Mouse (Mus musculus) heart, postnatal 0 days (tissue): ENCODE results near the gene Steap2. TPM values are rescaled to one million over a fixed set of nuclear protein-coding genes. Genes with fewer than 3 reads are reported as not detected.

ENCODE experiments used
- ATAC-seq: fragments of 200-750 bp; cut with Nextera tagmentation; 2 replicates; pipeline ENCODE4 v1.8.0; 2017; ENCODE audit warnings: low read depth, moderate number of reproducible peaks, moderate library complexity; ENCODE audit not compliant: insufficient read depth
- DNase-seq: peaks from one replicate; pipeline ENCODE4 v3.0.0-alpha.2; 2016; ENCODE audit warnings: low spot score
- H3K27ac ChIP-seq: fragments of 300-500 bp; sonication (generic); 2 replicates; pipeline ENCODE4 v1.5.1; 2014; ENCODE audit warnings: low read depth, mild to moderate bottlenecking
- H3K27me3 ChIP-seq: fragments of 300-500 bp; sonication (generic); 2 replicates; pipeline ENCODE4 v1.6.1; 2014; ENCODE audit warnings: low read length, mixed read lengths; ENCODE audit not compliant: control insufficient read depth, insufficient read depth
- H3K36me3 ChIP-seq: fragments of 300-500 bp; sonication (generic); replicated peaks from 2 replicates; pipeline ENCODE4 v1.6.1; 2014; ENCODE audit warnings: low read length, mixed read lengths; ENCODE audit not compliant: control insufficient read depth, insufficient read depth
- H3K4me1 ChIP-seq: fragments of 300-500 bp; sonication (generic); 2 replicates; pipeline ENCODE4 v1.6.1; 2014; ENCODE audit warnings: antibody characterized with exemption; ENCODE audit not compliant: control insufficient read depth, insufficient read depth
- H3K4me2 ChIP-seq: fragments of 300-500 bp; sonication (generic); 2 replicates; pipeline ENCODE4 v1.6.1; 2014; ENCODE audit warnings: low read depth, mild to moderate bottlenecking, low read length, moderate library complexity
- H3K4me3 ChIP-seq: fragments of 300-500 bp; sonication (generic); 2 replicates; pipeline ENCODE4 v1.5.1; 2014; ENCODE audit warnings: low read depth, low read length
- H3K9ac ChIP-seq: fragments of 300-500 bp; sonication (generic); replicated peaks from 2 replicates; pipeline ENCODE4 v1.6.1; 2014; ENCODE audit warnings: low read depth, low read length, mixed read lengths
- H3K9me3 ChIP-seq: fragments of 300-500 bp; sonication (generic); replicated peaks from 2 replicates; pipeline ENCODE4 v1.6.1; 2016; ENCODE audit warnings: low read length; ENCODE audit not compliant: control insufficient read depth
- CTCF ChIP-seq: IDR thresholded peaks from 2 replicates; pipeline ENCODE4 v1.5.1; 2016; ENCODE audit warnings: antibody characterized with exemption, control low read depth, low read depth
- EP300 ChIP-seq: IDR thresholded peaks from 2 replicates; pipeline ENCODE4 v1.6.1; 2016; ENCODE audit warnings: antibody characterized with exemption, low read depth
- WGBS: fragments of 180-500 bp; shearing (Covaris S2); extraction: QIAGEN DNeasy Blood & Tissue Kit; methylation state at CpG from one replicate; pipeline ENCODE4 v1.1.7; 2014; 5-methylcytosine and 5-hydroxymethylcytosine counted together
- polyA plus RNA-seq: library from polyadenylated mRNA; unstranded; fragments of >200 nt; fragmentation: Nextera tagmentation; extraction: Ambion mirVana; gene quantifications from 2 replicates; pipeline ENCODE4 v1.2.1, GENCODE M21; 2015
- total RNA-seq: library from RNA; depleted of rRNA; stranded (reverse); fragments of >200 nt; gene quantifications from 2 replicates; pipeline ENCODE4 v1.2.3, GENCODE M21; 2014; ENCODE audit warnings: low replicate concordance; rRNA removed

The Steap2 gene
- total and polyA plus RNA-seq, 2 experiments from 2014 or later = 0.94 to 3.1 TPM

DNA sequence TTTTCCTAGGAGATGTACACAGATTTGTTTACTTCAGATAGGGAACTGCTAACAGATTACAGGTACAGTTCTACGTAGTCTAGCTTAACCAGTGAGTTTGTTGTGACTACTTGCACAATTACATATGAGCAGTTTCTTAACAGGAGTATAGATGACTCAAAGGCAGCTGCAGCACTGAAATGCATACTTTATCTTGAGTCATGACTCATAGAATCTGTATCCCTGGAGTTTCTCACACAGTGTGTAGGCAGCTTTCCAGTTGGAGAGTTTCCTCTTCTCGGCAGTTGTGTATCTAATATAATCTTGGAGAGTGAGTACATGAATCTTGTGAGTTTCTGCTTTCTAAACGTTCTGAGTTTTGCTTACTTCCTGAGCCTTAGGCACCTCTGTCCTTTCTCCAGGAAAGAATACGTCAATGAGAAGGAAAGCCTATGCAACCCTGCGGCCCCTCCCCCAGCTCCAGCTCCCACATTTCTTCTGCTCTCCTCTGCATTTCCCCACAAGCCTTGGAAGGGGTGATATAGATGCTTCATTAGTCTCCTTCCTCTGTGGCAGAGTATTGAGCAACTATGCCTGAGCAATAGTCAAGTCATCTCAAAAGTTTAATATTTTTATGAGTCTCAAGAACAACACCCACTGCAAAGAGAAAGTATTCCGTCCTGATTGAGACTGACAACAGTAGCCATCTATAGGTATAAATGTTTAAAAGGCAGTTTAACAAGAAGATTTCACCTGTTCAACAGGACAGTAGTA, 45.4 kb downstream of the Steap2 start:
- no peak overlapping the region for H3K4me3 ChIP-seq
- no peak overlapping the region for H3K4me2 ChIP-seq
- no peaks in the 10 kb centered on the region for H3K27me3 ChIP-seq
- no peak for TF ChIP-seq EP300
- no peak for TF ChIP-seq CTCF
- H3K9me3 ChIP-seq = no peaks in the 10 kb centered on the region
- no peaks in the 10 kb centered on the region for H3K4me1 ChIP-seq
- ATAC-seq = peak; percentile 44; the same call in 1 of the 2 replicates
- no peaks in the 10 kb centered on the region for H3K36me3 ChIP-seq
- DNase-seq = peak; percentile 43
- peak overlapping the region; percentile 52 for H3K27ac ChIP-seq
- no peak overlapping the region for H3K9ac ChIP-seq
- 33% methylated on average over 6 of the region's 6 CpGs for WGBS

DNA sequence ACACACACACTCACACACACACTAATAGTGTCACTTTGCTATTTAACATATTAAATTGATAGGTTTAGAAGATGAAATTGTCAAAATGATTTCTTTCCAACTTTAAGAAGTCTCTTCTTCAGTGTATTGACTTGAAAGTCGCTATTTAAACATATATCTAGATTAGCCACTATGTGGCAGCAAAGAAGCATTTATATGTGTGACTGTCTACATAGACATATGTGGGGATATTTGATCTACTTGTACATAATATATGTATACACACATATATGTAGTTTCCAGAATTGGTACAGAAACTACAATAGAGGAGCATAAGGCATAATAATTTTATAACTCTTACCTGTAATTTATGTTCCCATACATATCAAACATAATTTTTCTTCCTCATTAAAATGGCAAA, 48.2 kb downstream of the Steap2 start:
- Histone ChIP-seq H3K36me3 (no peaks in the 10 kb centered on the region), H3K9me3 (no peaks in the 10 kb centered on the region), H3K27me3 (no peaks in the 10 kb centered on the region), H3K4me1 (no peaks in the 10 kb centered on the region), H3K4me2 (no peak overlapping the region), H3K9ac (no peak overlapping the region), H3K27ac (no peak overlapping the region), H3K4me3 (no peak overlapping the region)
- DNase-seq (peak; percentile 48), ATAC-seq (no peak)
- TF ChIP-seq EP300 (no peak), CTCF (peak; percentile 43)
- 7% methylated on average over 1 of the region's 1 CpGs for WGBS

DNA sequence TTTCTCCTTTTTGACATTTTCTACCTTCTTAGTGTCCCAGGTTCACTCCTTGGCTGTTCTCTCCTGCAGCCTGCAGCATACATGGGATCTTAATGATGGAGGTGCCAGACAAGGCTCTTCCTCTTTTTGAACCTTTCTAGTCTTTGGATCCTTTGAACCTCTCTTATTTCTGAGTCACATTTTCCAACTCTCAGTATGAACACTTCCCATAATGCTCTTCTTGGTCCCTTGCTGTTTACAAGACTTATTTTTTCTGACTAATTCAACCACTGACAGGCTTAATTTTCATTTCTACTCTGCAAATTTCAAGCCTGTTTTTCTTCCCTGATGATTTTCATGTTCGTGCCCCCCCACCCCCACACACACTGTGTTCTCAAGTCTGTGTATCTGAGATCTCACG, 55.9 kb downstream of the Steap2 start:
- no peak overlapping the region for H3K9ac ChIP-seq
- H3K27me3 ChIP-seq = no peaks in the 10 kb centered on the region
- no peaks in the 10 kb centered on the region for H3K9me3 ChIP-seq
- TF ChIP-seq CTCF (no peak), EP300 (no peak)
- H3K36me3 ChIP-seq = no peaks in the 10 kb centered on the region
- DNase-seq (no peak), ATAC-seq (no peak)
- H3K4me1 ChIP-seq = no peaks in the 10 kb centered on the region
- no peak overlapping the region for H3K4me2 ChIP-seq
- H3K4me3 ChIP-seq = no peak overlapping the region
- no peak overlapping the region for H3K27ac ChIP-seq
- 44% methylated on average over 2 of the region's 2 CpGs for WGBS

DNA sequence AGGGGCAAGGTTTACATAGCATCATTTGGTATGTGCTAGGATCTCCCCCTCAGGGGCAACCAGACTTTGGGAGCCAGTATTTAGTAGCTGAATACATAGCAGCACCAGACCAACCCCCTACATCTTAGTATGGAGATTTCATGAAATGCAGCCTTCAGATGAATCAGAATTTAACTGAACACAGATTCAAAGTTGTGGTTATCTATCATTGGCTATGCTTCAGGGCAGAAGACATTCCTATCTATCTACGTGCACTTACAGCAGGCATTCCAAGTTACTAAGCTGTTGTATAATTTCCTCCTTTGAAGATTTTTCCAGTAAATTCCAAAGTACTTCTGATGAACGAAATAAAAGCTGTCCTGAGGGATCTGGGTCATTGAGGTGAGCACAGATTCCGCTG, 68.9 kb downstream of the Steap2 start:
- no peak overlapping the region for H3K27ac ChIP-seq
- H3K9ac ChIP-seq = no peak overlapping the region
- TF ChIP-seq EP300 (no peak), CTCF (no peak)
- H3K4me1 ChIP-seq = no peaks in the 10 kb centered on the region
- no peaks in the 10 kb centered on the region for H3K36me3 ChIP-seq
- no peaks in the 10 kb centered on the region for H3K9me3 ChIP-seq
- WGBS = 52% methylated on average over 3 of the region's 3 CpGs
- H3K27me3 ChIP-seq = no peaks in the 10 kb centered on the region
- no peak for ATAC-seq
- H3K4me2 ChIP-seq = no peak overlapping the region
- no peak overlapping the region for H3K4me3 ChIP-seq
- DNase-seq = no peak

DNA sequence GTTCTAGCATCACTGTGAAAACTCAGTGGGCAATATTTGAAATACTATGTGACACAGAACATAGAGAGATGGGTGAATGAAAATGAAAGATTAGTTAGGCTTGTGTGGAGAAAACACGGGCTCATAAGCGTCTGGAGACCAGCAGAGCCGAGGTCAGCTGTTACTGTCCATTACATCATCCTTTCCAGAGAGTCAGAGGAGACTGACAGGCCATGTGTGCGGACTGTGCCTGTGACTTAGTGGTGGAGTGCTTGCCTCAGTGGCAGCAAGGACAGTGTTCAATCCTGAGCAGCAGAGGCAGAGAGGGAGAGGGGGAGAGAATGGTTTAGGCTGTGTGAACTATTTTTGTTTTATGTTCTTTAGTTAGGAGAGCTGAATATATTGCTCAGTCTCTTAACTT, 76.0 kb downstream of the Steap2 start:
- WGBS = 34% methylated on average over 4 of the region's 4 CpGs
- Histone ChIP-seq H3K4me2 (no peak overlapping the region), H3K27ac (no peak overlapping the region), H3K27me3 (no peaks in the 10 kb centered on the region), H3K9ac (no peak overlapping the region), H3K9me3 (no peaks in the 10 kb centered on the region), H3K36me3 (no peaks in the 10 kb centered on the region), H3K4me1 (no peaks in the 10 kb centered on the region), H3K4me3 (no peak overlapping the region)
- TF ChIP-seq CTCF (no peak), EP300 (no peak)
- ATAC-seq = no peak
- DNase-seq = no peak

Other genes with a start within 250 kb of the Steap2 start
- gene 1700015F17Rik, start 215.4 kb downstream of the Steap2 start, total RNA-seq = not detected in 2 replicates
- not detected in 2 replicates for gene 1700015F17Rik, start 215.4 kb downstream of the Steap2 start, polyA plus RNA-seq
- 14.5 and 16.8 TPM in 2 replicates for gene Cldn12, start 179.6 kb downstream of the Steap2 start, total RNA-seq
- gene Cldn12, start 179.6 kb downstream of the Steap2 start, polyA plus RNA-seq = 12.6 and 12.7 TPM in 2 replicates
- gene Gtpbp10, start 135.0 kb downstream of the Steap2 start, total RNA-seq = 12.3 and 14.5 TPM in 2 replicates
- 12.6 and 13.8 TPM in 2 replicates for gene Gtpbp10, start 135.0 kb downstream of the Steap2 start, polyA plus RNA-seq
- gene Gm8773, start 120.8 kb downstream of the Steap2 start, total RNA-seq = not detected in 2 replicates
- 0.26 and 0.51 TPM in 2 replicates for gene Gm8773, start 120.8 kb downstream of the Steap2 start, polyA plus RNA-seq
- gene Cfap69, start 30.3 kb downstream of the Steap2 start, total RNA-seq = 0.95 and 1.2 TPM in 2 replicates
- gene Cfap69, start 30.3 kb downstream of the Steap2 start, polyA plus RNA-seq = 0.84 and 1.0 TPM in 2 replicates
- 0.11 TPM in 1 of 2 replicates, not detected in the other for gene Steap1, start 54.7 kb upstream of the Steap2 start, total RNA-seq
- 0.70 and 1.2 TPM in 2 replicates for gene Steap1, start 54.7 kb upstream of the Steap2 start, polyA plus RNA-seq